Mouse (Mus musculus) fibroblast of lung, adult 2 months (primary cell): ENCODE data around the gene Thy1.

Experiments
- DNase-seq: peaks from one replicate; pipeline ENCODE4 v3.0.0-alpha.2; 2011; ENCODE audit warnings: low read depth

Gene Thy1

GRCm38 (mm10) chr9:44083392-44084121 is 40.4 kb downstream of the Thy1 start:
- DNase-seq, result no peak

GRCm38 (mm10) chr9:44084236-44084635 is 41.1 kb downstream of the Thy1 start:
- no peak for DNase-seq

- no peak for DNase-seq
Observed at GRCm38 (mm10) chr9:44084659-44085229, 41.6 kb downstream of the Thy1 start.

- no peak for DNase-seq
Observed at GRCm38 (mm10) chr9:44085276-44085675, 42.1 kb downstream of the Thy1 start.

- DNase-seq, result no peak
Observed at GRCm38 (mm10) chr9:44085741-44086665, 42.8 kb downstream of the Thy1 start.

GRCm38 (mm10) chr9:44086960-44087359 is 43.8 kb downstream of the Thy1 start:
- no peak for DNase-seq

GRCm38 (mm10) chr9:44087761-44088455 is 44.7 kb downstream of the Thy1 start:
- DNase-seq, result no peak

- DNase-seq, result no peak
Observed at GRCm38 (mm10) chr9:44088877-44089608, 45.9 kb downstream of the Thy1 start.

GRCm38 (mm10) chr9:44093612-44094503 is 50.7 kb downstream of the Thy1 start:
- no peak for DNase-seq

- DNase-seq, result no peak
Observed at GRCm38 (mm10) chr9:44094737-44095136, 51.6 kb downstream of the Thy1 start.

- DNase-seq, result no peak
Observed at GRCm38 (mm10) chr9:44095781-44096180, 52.6 kb downstream of the Thy1 start.

GRCm38 (mm10) chr9:44096536-44096935 is 53.4 kb downstream of the Thy1 start:
- no peak for DNase-seq
